Mouse (Mus musculus) hindbrain, embryonic 12.5 days (tissue): ENCODE data around the gene Cldn15. TPM values are rescaled to one million over a fixed set of nuclear protein-coding genes. Genes with fewer than 3 reads are reported as not detected.

Experiments used
- ATAC-seq: fragments of 200-750 bp; cut with Nextera tagmentation; 2 replicates; pipeline ENCODE4 v1.8.0; 2017; ENCODE audit warnings: moderate TSS enrichment; ENCODE audit not compliant: low FRiP score
- H3K27ac ChIP-seq: fragments of 300-500 bp; sonication (generic); 2 replicates; pipeline ENCODE4 v1.5.1; 2016; ENCODE audit warnings: mild to moderate bottlenecking
- H3K27me3 ChIP-seq: fragments of 300-500 bp; sonication (generic); 2 replicates; pipeline ENCODE4 v1.6.1; 2016; ENCODE audit warnings: mild to moderate bottlenecking
- H3K36me3 ChIP-seq: fragments of 300-500 bp; sonication (generic); 2 replicates; pipeline ENCODE4 v1.6.1; 2016; ENCODE audit warnings: mild to moderate bottlenecking
- H3K4me1 ChIP-seq: fragments of 300-500 bp; sonication (generic); 2 replicates; pipeline ENCODE4 v1.6.1; 2016
- H3K4me2 ChIP-seq: fragments of 300-500 bp; sonication (generic); replicated peaks from 2 replicates; pipeline ENCODE4 v1.6.1; 2016; ENCODE audit warnings: mild to moderate bottlenecking
- H3K4me3 ChIP-seq: fragments of 300-500 bp; sonication (generic); 2 replicates; pipeline ENCODE4 v1.5.1; 2016; ENCODE audit warnings: mild to moderate bottlenecking
- H3K9ac ChIP-seq: fragments of 300-500 bp; sonication (generic); 2 replicates; pipeline ENCODE4 v1.6.1; 2016; ENCODE audit warnings: mild to moderate bottlenecking, moderate library complexity
- H3K9me3 ChIP-seq: fragments of 300-500 bp; sonication (generic); replicated peaks from 2 replicates; pipeline ENCODE4 v1.6.1; 2016; ENCODE audit warnings: mild to moderate bottlenecking
- WGBS: fragments of 180-500 bp; shearing (Covaris S2); methylation state at CpG from one replicate; pipeline ENCODE4 v1.1.7; 2016; 5-methylcytosine and 5-hydroxymethylcytosine counted together
- polyA plus RNA-seq: library from polyadenylated mRNA; unstranded; fragments of >200 nt; fragmentation: Nextera tagmentation; extraction: Ambion mirVana; gene quantifications from 2 replicates; pipeline ENCODE4 v1.2.1, GENCODE M21; 2016

The Cldn15 gene
- polyA plus RNA-seq, 1 experiment from 2014 or later = 0.28 TPM

GRCm38 (mm10) chr5:136967592-136967991 is 1.2 kb downstream of the Cldn15 start:
- H3K9me3 ChIP-seq = no peaks in the 10 kb centered on the region
- no peak overlapping the region for H3K4me2 ChIP-seq
- H3K27me3 ChIP-seq = no peaks in the 10 kb centered on the region
- peaks cover 48% of the 10 kb centered on the region for H3K36me3 ChIP-seq
- H3K4me1 ChIP-seq = peaks cover 9% of the 10 kb centered on the region
- WGBS = 84% methylated on average over 10 of the region's 10 CpGs
- no peak overlapping the region for H3K27ac ChIP-seq
- H3K4me3 ChIP-seq = no peak overlapping the region
- ATAC-seq = no peak
- no peak overlapping the region for H3K9ac ChIP-seq

- no peaks in the 10 kb centered on the region for H3K27me3 ChIP-seq
- ATAC-seq = no peak
- peaks cover 22% of the 10 kb centered on the region for H3K36me3 ChIP-seq
- WGBS = 53% methylated on average over 1 of the region's 1 CpGs
- H3K27ac ChIP-seq = no peak overlapping the region
- no peak overlapping the region for H3K4me2 ChIP-seq
- no peaks in the 10 kb centered on the region for H3K4me1 ChIP-seq
- no peak overlapping the region for H3K9ac ChIP-seq
- H3K9me3 ChIP-seq = no peaks in the 10 kb centered on the region
- no peak overlapping the region for H3K4me3 ChIP-seq
These were observed 4.3 kb downstream of the Cldn15 start for GRCm38 (mm10) chr5:136970703-136971102.

GRCm38 (mm10) chr5:136973670-136974069 is 7.3 kb downstream of the Cldn15 start:
- Histone ChIP-seq H3K9ac (no peak overlapping the region), H3K27ac (no peak overlapping the region), H3K4me3 (no peak overlapping the region), H3K4me2 (no peak overlapping the region), H3K36me3 (0 out of 2 replicates have a peak, but pooled peaks cover 2% of the 10 kb centered on the region), H3K27me3 (no peaks in the 10 kb centered on the region), H3K4me1 (no peaks in the 10 kb centered on the region), H3K9me3 (no peaks in the 10 kb centered on the region)
- 83% methylated on average over 8 of the region's 8 CpGs for whole genome bisulfite sequencing
- no peak for ATAC-seq

GRCm38 (mm10) chr5:136977769-136978168 is 11.4 kb downstream of the Cldn15 start:
- Histone ChIP-seq H3K27ac (no peak overlapping the region), H3K27me3 (no peaks in the 10 kb centered on the region), H3K9ac (no peak overlapping the region), H3K9me3 (no peaks in the 10 kb centered on the region), H3K36me3 (peaks cover 23% of the 10 kb centered on the region), H3K4me2 (no peak overlapping the region), H3K4me3 (no peak overlapping the region), H3K4me1 (no peaks in the 10 kb centered on the region)
- ATAC-seq = no peak
- 75% methylated on average over 4 of the region's 4 CpGs for WGBS

- Histone ChIP-seq H3K9ac (no peak overlapping the region), H3K4me2 (no peak overlapping the region), H3K27me3 (no peaks in the 10 kb centered on the region), H3K4me1 (no peaks in the 10 kb centered on the region), H3K4me3 (no peak overlapping the region), H3K27ac (no peak overlapping the region), H3K9me3 (no peaks in the 10 kb centered on the region), H3K36me3 (peaks cover 28% of the 10 kb centered on the region)
- no peak for ATAC-seq
- 90% methylated on average over 2 of the region's 2 CpGs for WGBS
These were observed 13.3 kb downstream of the Cldn15 start for GRCm38 (mm10) chr5:136979762-136980161.

- Histone ChIP-seq H3K4me3 (no peak overlapping the region), H3K4me1 (peaks cover 4% of the 10 kb centered on the region), H3K4me2 (no peak overlapping the region), H3K9ac (no peak overlapping the region), H3K27me3 (no peaks in the 10 kb centered on the region), H3K36me3 (peaks cover 28% of the 10 kb centered on the region), H3K27ac (no peak overlapping the region), H3K9me3 (no peaks in the 10 kb centered on the region)
- no peak for ATAC-seq
- WGBS = 89% methylated on average over 8 of the region's 8 CpGs
These were observed 14.6 kb downstream of the Cldn15 start for GRCm38 (mm10) chr5:136980974-136981373.

GRCm38 (mm10) chr5:136982338-136982930 is 16.0 kb downstream of the Cldn15 start:
- no peak overlapping the region for H3K4me2 ChIP-seq
- 44% methylated on average over 15 of the region's 16 CpGs for WGBS
- H3K27me3 ChIP-seq = no peaks in the 10 kb centered on the region

GRCm38 (mm10) chr5:136984828-136985227 is 18.4 kb downstream of the Cldn15 start:
- H3K27me3 ChIP-seq = no peaks in the 10 kb centered on the region
- no peak overlapping the region for H3K27ac ChIP-seq
- peaks cover 33% of the 10 kb centered on the region for H3K36me3 ChIP-seq
- no peak overlapping the region for H3K9ac ChIP-seq
- no peak for ATAC-seq
- H3K4me1 ChIP-seq = peaks cover 20% of the 10 kb centered on the region
- WGBS = 59% methylated on average over 14 of the region's 14 CpGs
- H3K4me3 ChIP-seq = no peak overlapping the region
- H3K9me3 ChIP-seq = no peaks in the 10 kb centered on the region
- no peak overlapping the region for H3K4me2 ChIP-seq

More at GRCm38 (mm10) chr5:136982338-136982930, 16.0 kb downstream of the Cldn15 start:
- Histone ChIP-seq H3K27ac (no peak overlapping the region), H3K4me3 (no peak overlapping the region), H3K9ac (no peak overlapping the region), H3K9me3 (no peaks in the 10 kb centered on the region), H3K36me3 (peaks cover 28% of the 10 kb centered on the region), H3K4me1 (peaks cover 8% of the 10 kb centered on the region)
- ATAC-seq = no peak

- Histone ChIP-seq H3K4me3 (peak within 1 kb of the TSS; percentile 77), H3K4me2 (peak within 1 kb of the TSS; percentile 87), H3K36me3 (peaks cover 39% of the 10 kb centered on the region), H3K9ac (peak within 1 kb of the TSS; percentile 91), H3K4me1 (peaks cover 20% of the 10 kb centered on the region), H3K27me3 (no peaks in the 10 kb centered on the region), H3K27ac (peak within 1 kb of the TSS; percentile 97), H3K9me3 (no peaks in the 10 kb centered on the region)
- ATAC-seq = peak; percentile 90
- WGBS = under 1% methylated on average over 26 of the region's 26 CpGs
These were observed 20.3 kb downstream of the Cldn15 start, which contains the start of gene Plod3 for GRCm38 (mm10) chr5:136986695-136987137. Gene Plod3, plus strand, starts transcription at chr5:136987019.

GRCm38 (mm10) chr5:136987138-136987933 is 20.9 kb downstream of the Cldn15 start:
- peak; percentile 70 for ATAC-seq
- H3K36me3 ChIP-seq = peaks cover 39% of the 10 kb centered on the region
- H3K4me2 ChIP-seq = peak overlapping the region; percentile 87
- no peaks in the 10 kb centered on the region for H3K27me3 ChIP-seq
- H3K9me3 ChIP-seq = no peaks in the 10 kb centered on the region
- peak overlapping the region; percentile 91 for H3K9ac ChIP-seq
- WGBS = under 1% methylated on average over 67 of the region's 67 CpGs
- peak overlapping the region; percentile 77 for H3K4me3 ChIP-seq
- H3K4me1 ChIP-seq = peaks cover 20% of the 10 kb centered on the region
- H3K27ac ChIP-seq = peak overlapping the region; percentile 97

GRCm38 (mm10) chr5:136987934-136988271 is 21.5 kb downstream of the Cldn15 start, which contains the start of gene Znhit1:
Gene Znhit1, minus strand, starts transcription at chr5:136988021.
- WGBS = 9% methylated on average over 12 of the region's 12 CpGs

GRCm38 (mm10) chr5:136988420-136988819 is 22.0 kb downstream of the Cldn15 start:
- Histone ChIP-seq H3K4me3 (peak overlapping the region; percentile 77), H3K27ac (no peak overlapping the region)

More at GRCm38 (mm10) chr5:136987934-136988271, 21.5 kb downstream of the Cldn15 start, which contains the start of gene Znhit1:
- H3K9me3 ChIP-seq = no peaks in the 10 kb centered on the region
- peak within 1 kb of the TSS; percentile 77 for H3K4me3 ChIP-seq
- peak within 1 kb of the TSS; percentile 87 for H3K4me2 ChIP-seq
- no peaks in the 10 kb centered on the region for H3K27me3 ChIP-seq
- ATAC-seq = no peak
- H3K36me3 ChIP-seq = peaks cover 44% of the 10 kb centered on the region
- peak within 1 kb of the TSS; percentile 97 for H3K27ac ChIP-seq
- peaks cover 20% of the 10 kb centered on the region for H3K4me1 ChIP-seq
- peak within 1 kb of the TSS; percentile 91 for H3K9ac ChIP-seq

More at GRCm38 (mm10) chr5:136988420-136988819, 22.0 kb downstream of the Cldn15 start:
- H3K4me1 ChIP-seq = peaks cover 20% of the 10 kb centered on the region
- peak overlapping the region; percentile 87 for H3K4me2 ChIP-seq
- 72% methylated on average over 5 of the region's 7 CpGs for WGBS
- H3K27me3 ChIP-seq = no peaks in the 10 kb centered on the region
- no peak for ATAC-seq
- no peaks in the 10 kb centered on the region for H3K9me3 ChIP-seq
- peak overlapping the region; percentile 91 for H3K9ac ChIP-seq
- peaks cover 50% of the 10 kb centered on the region for H3K36me3 ChIP-seq
